Mouse (Mus musculus) G1E (cell line): ENCODE data around the gene Rbm18.

Source experiments
- CTCF ChIP-seq: IDR thresholded peaks from 2 replicates; pipeline ENCODE4 v1.5.1; 2012; ENCODE audit warnings: low read depth, low read length, inconsistent platforms, mixed read lengths
- GATA1 ChIP-seq: IDR thresholded peaks from 2 replicates; pipeline ENCODE4 v1.6.1; 2012; ENCODE audit warnings: borderline replicate concordance, low read length, inconsistent platforms, mixed read lengths
- GATA2 ChIP-seq: IDR thresholded peaks from 2 replicates; pipeline ENCODE4 v1.6.1; 2012; ENCODE audit warnings: low read depth, low read length, inconsistent platforms, borderline replicate concordance
- POLR2AphosphoS5 ChIP-seq: IDR thresholded peaks from 2 replicates; pipeline ENCODE4 v1.6.1; 2012; ENCODE audit warnings: low read depth, low read length, inconsistent platforms; ENCODE audit not compliant: insufficient replicate concordance
- TAL1 ChIP-seq: conservative IDR thresholded peaks from 2 replicates; pipeline ENCODE4 v1.6.1; 2012; ENCODE audit warnings: low read depth, low read length, inconsistent platforms, mixed read lengths

GRCm38 (mm10) chr2:36136300-36136941 is at the start of gene Rbm18, which contains the start of gene Mrrf:
- no peak for TF ChIP-seq GATA2
- TF ChIP-seq CTCF: no peak
- no peak for TF ChIP-seq POLR2AphosphoS5
- no peak for TF ChIP-seq TAL1
- no peak for TF ChIP-seq GATA1
